Mouse (Mus musculus) kidney, embryonic 15.5 days (tissue): Measurements from ENCODE around the gene Btaf1. TPM values are rescaled to one million over a fixed set of nuclear protein-coding genes. Genes with fewer than 3 reads are reported as not detected.

Source experiments
- ATAC-seq: fragments of 200-750 bp; cut with Nextera tagmentation; replicated peaks from 2 replicates; pipeline ENCODE4 v1.8.0; 2017; ENCODE audit warnings: moderate TSS enrichment; ENCODE audit not compliant: low FRiP score
- H3K27ac ChIP-seq: fragments of 300-500 bp; sonication (generic); 2 replicates; pipeline ENCODE4 v1.5.1; 2015; ENCODE audit warnings: mild to moderate bottlenecking, inconsistent platforms
- H3K27me3 ChIP-seq: fragments of 300-500 bp; sonication (generic); 2 replicates; pipeline ENCODE4 v1.6.1; 2015; ENCODE audit warnings: inconsistent platforms
- H3K36me3 ChIP-seq: fragments of 300-500 bp; sonication (generic); 2 replicates; pipeline ENCODE4 v1.6.1; 2015; ENCODE audit warnings: inconsistent platforms
- H3K4me1 ChIP-seq: fragments of 300-500 bp; sonication (generic); 2 replicates; pipeline ENCODE4 v1.6.1; 2015; ENCODE audit warnings: inconsistent platforms
- H3K4me2 ChIP-seq: fragments of 300-500 bp; sonication (generic); 2 replicates; pipeline ENCODE4 v1.6.1; 2015; ENCODE audit warnings: moderate library complexity, mild to moderate bottlenecking, inconsistent platforms
- H3K4me3 ChIP-seq: fragments of 300-500 bp; sonication (generic); replicated peaks from 2 replicates; pipeline ENCODE4 v1.5.1; 2015; ENCODE audit warnings: mild to moderate bottlenecking, inconsistent platforms
- H3K9ac ChIP-seq: fragments of 300-500 bp; sonication (generic); 2 replicates; pipeline ENCODE4 v1.6.1; 2015; ENCODE audit warnings: mild to moderate bottlenecking, inconsistent platforms
- H3K9me3 ChIP-seq: fragments of 300-500 bp; sonication (generic); replicated peaks from 2 replicates; pipeline ENCODE4 v1.6.1; 2016; ENCODE audit warnings: inconsistent platforms
- WGBS: fragments of 180-500 bp; shearing (Covaris S2); methylation state at CpG from one replicate; pipeline ENCODE4 v1.1.7; 2015; ENCODE audit warnings: mixed read lengths; 5-methylcytosine and 5-hydroxymethylcytosine counted together
- polyA plus RNA-seq: library from polyadenylated mRNA; unstranded; fragments of >200 nt; fragmentation: Nextera tagmentation; extraction: Ambion mirVana; gene quantifications from 2 replicates; pipeline ENCODE4 v1.2.1, GENCODE M21; 2015

Btaf1 gene
- polyA plus RNA-seq, 1 experiment from 2014 or later: 11.0 TPM

DNA sequence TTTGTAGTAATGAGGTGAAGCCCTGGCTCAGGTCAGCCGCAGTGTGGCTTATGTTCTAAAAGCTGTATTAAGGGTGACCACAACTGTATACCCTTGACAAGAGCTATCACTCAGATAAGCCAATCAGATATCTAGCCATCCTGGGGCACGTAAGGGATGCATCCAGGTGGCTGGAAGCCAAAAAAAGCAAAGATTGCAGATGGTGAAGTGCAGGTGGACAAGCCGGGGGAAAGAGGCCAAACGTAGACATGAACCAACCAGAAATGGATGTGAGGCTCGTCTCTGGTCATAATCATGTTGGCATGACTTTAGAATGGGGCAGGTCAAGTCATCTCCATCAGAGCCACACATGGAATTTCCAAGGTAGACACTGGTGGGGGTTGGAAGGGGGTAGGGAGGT, 105.6 kb downstream of the Btaf1 start:
- H3K27me3 ChIP-seq: no peaks in the 10 kb centered on the region
- H3K9me3 ChIP-seq: no peaks in the 10 kb centered on the region
- no peak overlapping the region for H3K9ac ChIP-seq
- peaks cover 3% of the 10 kb centered on the region for H3K4me1 ChIP-seq
- no peak overlapping the region for H3K27ac ChIP-seq
- 86% methylated on average over 5 of the region's 5 CpGs for WGBS
- no peaks in the 10 kb centered on the region for H3K36me3 ChIP-seq
- H3K4me2 ChIP-seq: no peak overlapping the region
- ATAC-seq: no peak
- no peak overlapping the region for H3K4me3 ChIP-seq

DNA sequence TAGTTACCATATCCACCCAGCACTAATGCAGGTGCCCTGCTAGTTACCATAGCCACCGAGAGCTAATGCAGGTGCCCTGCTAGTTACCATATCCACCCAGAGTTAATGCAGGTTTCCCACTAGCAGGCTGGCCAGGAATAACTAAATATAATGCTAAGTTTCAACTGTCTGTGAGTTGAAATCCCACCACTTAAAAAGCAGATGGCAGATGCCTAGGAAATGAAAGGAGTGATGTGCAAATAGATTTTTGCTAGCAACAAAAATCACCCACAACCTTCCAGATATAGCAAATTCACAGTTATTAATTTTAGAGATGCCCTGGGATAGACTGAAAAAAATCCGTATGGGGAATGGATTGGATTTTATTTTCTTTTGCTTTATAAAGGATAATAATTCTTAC, 106.5 kb downstream of the Btaf1 start:
- Histone ChIP-seq H3K9ac (no peak overlapping the region), H3K27me3 (no peaks in the 10 kb centered on the region), H3K4me1 (no peaks in the 10 kb centered on the region), H3K27ac (no peak overlapping the region), H3K36me3 (no peaks in the 10 kb centered on the region), H3K4me2 (no peak overlapping the region), H3K4me3 (no peak overlapping the region), H3K9me3 (no peaks in the 10 kb centered on the region)
- ATAC-seq: no peak
- 83% methylated on average over 2 of the region's 2 CpGs for WGBS

DNA sequence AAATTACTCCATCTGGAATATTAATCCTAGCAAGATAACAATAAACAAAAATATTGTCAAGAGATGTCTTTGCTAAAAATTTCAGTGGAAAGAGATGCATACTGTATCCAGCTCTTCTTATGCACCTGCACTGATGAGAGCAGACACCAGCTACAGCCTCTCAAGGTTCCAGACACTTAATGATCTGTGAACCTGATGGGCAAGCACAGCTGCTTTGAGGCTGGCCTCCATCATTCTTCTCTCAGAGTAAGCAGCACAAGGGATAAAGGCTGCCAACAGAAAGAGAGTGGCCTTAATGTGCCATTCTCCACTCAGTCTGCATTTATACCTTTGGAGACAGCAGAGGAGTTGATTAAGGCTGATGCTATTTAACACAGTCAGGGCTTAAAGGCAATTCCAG, 115.0 kb downstream of the Btaf1 start:
- H3K27me3 ChIP-seq: no peaks in the 10 kb centered on the region
- no peak for ATAC-seq
- H3K9me3 ChIP-seq: no peaks in the 10 kb centered on the region
- H3K4me3 ChIP-seq: no peak overlapping the region
- H3K9ac ChIP-seq: no peak overlapping the region
- H3K27ac ChIP-seq: no peak overlapping the region
- H3K4me2 ChIP-seq: no peak overlapping the region
- H3K36me3 ChIP-seq: no peaks in the 10 kb centered on the region
- H3K4me1 ChIP-seq: no peaks in the 10 kb centered on the region

DNA sequence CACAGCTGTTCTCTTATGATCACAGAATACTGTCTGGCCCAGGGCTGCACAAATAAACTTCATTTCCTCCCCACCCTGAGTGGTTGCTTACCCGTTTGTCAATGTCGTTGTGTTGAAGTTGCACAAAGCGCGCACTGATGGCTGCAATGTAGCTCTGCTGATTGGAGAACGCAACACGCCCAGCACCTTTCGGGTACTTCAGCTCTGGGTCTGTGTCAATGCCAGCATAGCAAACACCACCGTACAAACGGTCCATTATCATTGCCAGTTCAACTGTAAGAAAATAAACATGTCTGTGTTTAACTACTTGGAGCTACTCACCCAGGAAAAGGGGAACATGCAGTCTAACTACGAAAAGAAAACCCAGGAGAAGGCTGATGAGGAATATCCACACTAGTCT, 118.6 kb downstream of the Btaf1 start:
- H3K27me3 ChIP-seq: no peaks in the 10 kb centered on the region
- ATAC-seq: no peak
- no peak overlapping the region for H3K4me3 ChIP-seq
- H3K9me3 ChIP-seq: no peaks in the 10 kb centered on the region
- no peak overlapping the region for H3K27ac ChIP-seq
- H3K9ac ChIP-seq: no peak overlapping the region
- H3K36me3 ChIP-seq: no peaks in the 10 kb centered on the region
- no peak overlapping the region for H3K4me2 ChIP-seq
- H3K4me1 ChIP-seq: no peaks in the 10 kb centered on the region
- 84% methylated on average over 10 of the region's 10 CpGs for WGBS

DNA sequence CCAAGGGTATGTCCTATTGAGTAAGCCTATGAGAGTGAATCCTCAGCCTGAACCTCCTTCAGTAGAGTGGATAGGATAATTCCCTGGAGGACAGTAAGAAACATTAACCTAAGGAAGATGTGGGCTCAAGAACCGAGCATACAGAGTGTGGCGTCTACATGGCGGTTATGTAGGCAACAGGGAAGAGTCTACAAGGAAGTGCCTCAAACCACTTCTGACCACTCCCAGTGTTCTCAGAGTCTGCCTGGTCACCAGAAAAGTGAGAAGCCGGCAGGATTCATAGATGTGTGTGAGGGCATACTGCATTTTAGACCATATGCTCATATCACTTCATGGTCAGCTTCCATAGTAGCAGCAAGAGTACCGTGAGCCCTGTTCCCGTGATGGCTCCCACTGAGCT, 122.6 kb downstream of the Btaf1 start:
- no peak overlapping the region for H3K4me2 ChIP-seq
- H3K4me3 ChIP-seq: no peak overlapping the region
- H3K27me3 ChIP-seq: no peaks in the 10 kb centered on the region
- H3K9ac ChIP-seq: no peak overlapping the region
- WGBS: 90% methylated on average over 6 of the region's 6 CpGs
- no peaks in the 10 kb centered on the region for H3K4me1 ChIP-seq
- no peak for ATAC-seq
- no peaks in the 10 kb centered on the region for H3K9me3 ChIP-seq
- H3K36me3 ChIP-seq: no peaks in the 10 kb centered on the region
- H3K27ac ChIP-seq: no peak overlapping the region

DNA sequence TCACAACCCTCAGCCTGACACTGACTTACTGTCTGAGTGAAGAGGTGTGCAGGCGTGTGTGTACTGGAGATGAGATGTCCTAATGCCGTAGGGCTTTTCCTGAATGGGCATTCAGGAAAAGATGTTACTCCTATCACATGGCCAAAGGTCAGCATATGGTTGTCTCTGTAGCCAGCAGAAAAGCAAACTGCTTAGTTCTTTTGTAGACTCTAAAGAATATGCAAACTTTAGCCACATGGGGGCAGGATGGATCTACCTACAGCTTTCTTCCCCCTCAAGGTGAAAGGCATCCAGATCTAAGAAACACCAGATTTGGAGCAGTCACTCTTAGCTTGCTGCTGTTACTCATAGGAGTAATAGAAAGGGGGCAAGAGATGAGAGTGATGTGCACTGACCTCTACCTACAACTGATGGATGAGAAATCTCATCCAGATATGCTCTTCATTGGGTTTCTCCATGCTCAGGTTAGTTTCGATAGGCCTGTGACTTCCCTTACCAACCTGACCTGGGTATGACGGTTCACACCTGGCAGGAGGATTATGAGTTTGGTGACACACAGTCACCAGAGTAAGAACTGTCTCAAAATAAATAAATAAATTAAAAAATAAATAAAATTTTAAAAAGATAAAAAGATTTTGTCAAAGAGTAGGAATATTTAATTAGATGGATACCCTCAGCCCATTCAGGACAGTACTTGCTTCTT, 124.9 kb downstream of the Btaf1 start:
- H3K4me1 ChIP-seq: no peaks in the 10 kb centered on the region
- no peak overlapping the region for H3K9ac ChIP-seq
- no peak for ATAC-seq
- H3K4me2 ChIP-seq: no peak overlapping the region
- H3K36me3 ChIP-seq: no peaks in the 10 kb centered on the region
- H3K27me3 ChIP-seq: no peaks in the 10 kb centered on the region
- WGBS: 71% methylated on average over 4 of the region's 4 CpGs
- H3K9me3 ChIP-seq: no peaks in the 10 kb centered on the region
- no peak overlapping the region for H3K4me3 ChIP-seq
- H3K27ac ChIP-seq: no peak overlapping the region

DNA sequence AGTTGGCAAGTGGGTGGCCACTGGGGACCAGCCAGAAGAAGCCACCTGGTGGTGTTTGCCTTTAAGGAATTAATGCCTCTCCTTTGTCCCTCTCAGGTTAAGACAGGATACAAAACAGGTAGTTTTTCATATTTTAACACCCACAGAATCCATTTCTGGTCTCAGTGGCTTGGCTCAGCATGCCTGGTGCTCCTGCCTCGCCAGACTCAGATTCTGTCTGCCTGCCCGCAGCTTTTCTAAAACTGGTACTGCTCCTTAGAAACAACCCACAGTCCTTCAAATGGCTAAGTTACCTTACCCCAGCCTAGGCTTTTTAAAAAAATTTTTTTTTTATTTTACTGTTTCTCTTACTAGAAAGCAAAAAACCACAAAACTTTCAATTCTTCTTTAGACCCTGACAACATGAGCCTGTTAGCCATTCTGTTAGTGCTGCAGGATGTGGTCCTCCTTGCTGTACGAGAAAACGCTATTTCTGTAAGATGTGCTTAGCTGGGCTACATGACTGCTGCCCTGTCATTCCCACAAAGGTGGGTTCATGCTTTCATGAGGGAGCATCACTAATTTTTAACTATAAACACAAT, 130.2 kb downstream of the Btaf1 start:
- Histone ChIP-seq H3K9me3 (no peaks in the 10 kb centered on the region), H3K9ac (no peak overlapping the region), H3K4me3 (no peak overlapping the region), H3K4me2 (no peak overlapping the region), H3K27ac (no peak overlapping the region), H3K36me3 (no peaks in the 10 kb centered on the region), H3K4me1 (no peaks in the 10 kb centered on the region), H3K27me3 (no peaks in the 10 kb centered on the region)
- ATAC-seq: no peak
- WGBS: 84% methylated on average over 4 of the region's 4 CpGs

DNA sequence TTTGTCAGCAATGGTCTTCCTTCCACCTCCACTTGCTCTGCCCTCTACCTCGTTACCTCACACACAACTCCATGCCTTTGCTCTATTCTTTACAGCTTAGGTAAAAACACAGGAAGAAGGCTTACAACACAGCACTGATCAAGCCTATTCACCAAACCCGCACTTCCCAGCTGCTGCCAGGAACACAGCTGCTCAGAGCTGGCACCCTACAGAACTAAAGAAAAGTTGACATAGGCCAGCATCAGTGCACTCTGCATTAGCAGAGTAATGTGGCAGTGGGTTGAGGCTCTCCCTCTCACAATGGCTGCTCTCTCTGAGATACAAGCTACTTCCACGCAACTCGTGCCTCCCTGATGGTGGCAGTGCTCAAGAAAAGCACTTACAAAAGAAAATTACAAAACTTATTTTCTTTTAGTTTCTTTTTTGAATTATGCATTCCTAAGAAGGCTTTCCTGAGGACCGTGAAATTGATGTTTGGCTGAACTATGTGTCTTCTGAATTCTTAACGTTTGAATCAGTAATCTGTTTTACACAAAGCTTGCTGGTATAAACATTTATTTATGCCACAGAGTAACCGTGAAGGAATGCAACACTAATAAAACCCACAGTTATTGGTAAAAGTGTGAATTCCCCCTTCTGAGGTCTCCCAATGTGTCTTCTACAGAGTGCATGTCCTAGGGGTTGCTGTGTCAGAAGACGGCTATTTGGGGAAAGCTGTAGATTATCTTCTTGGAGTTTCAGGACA, 131.5 kb downstream of the Btaf1 start:
- Histone ChIP-seq H3K27me3 (no peaks in the 10 kb centered on the region), H3K9ac (no peak overlapping the region), H3K4me1 (no peaks in the 10 kb centered on the region), H3K4me3 (no peak overlapping the region), H3K9me3 (no peaks in the 10 kb centered on the region), H3K4me2 (no peak overlapping the region), H3K36me3 (no peaks in the 10 kb centered on the region), H3K27ac (no peak overlapping the region)
- WGBS: 83% methylated on average over 8 of the region's 8 CpGs
- ATAC-seq: no peak

DNA sequence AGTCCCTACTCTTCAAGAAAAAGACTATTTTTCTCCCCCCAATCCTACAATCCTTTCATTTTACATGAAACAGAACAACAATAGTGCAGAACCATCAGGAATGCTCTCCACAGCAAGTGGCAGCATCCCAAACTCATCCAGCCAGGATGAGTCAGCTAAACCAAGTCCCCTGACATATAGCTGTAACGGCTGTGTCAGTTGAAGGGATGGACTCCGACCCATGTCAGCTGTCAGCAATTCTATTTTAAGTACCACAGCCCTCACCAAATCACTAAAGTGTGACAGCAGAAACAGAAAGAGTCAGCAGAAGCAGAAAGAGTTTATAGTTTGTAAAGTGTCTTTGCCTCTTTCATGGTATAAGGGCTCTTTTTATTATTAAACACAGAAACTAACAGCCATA, 133.7 kb downstream of the Btaf1 start:
- Histone ChIP-seq H3K4me3 (no peak overlapping the region), H3K4me1 (no peaks in the 10 kb centered on the region), H3K27me3 (no peaks in the 10 kb centered on the region), H3K27ac (no peak overlapping the region), H3K36me3 (no peaks in the 10 kb centered on the region), H3K9ac (no peak overlapping the region), H3K4me2 (no peak overlapping the region), H3K9me3 (no peaks in the 10 kb centered on the region)
- no peak for ATAC-seq
- 43% methylated on average over 2 of the region's 2 CpGs for WGBS

DNA sequence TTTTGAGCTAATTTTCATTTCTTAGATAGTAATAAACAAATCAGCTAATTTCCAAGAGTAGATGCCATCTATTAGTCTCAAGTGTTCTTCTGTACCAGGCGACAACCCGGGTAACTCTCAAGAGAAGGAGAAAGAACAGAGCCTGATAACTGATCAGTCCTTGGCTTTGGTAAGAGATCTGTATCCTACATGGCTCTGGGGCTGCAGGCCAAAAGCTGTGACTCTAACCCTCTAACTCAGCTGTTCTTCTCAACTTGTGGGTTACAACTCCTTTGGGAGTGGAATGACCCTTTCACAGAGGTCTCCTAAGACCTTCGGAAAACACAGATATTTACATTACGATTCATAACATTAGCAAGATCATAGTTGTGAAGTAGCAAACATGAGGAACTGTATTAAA, 134.2 kb downstream of the Btaf1 start:
- 75% methylated on average over 4 of the region's 4 CpGs for WGBS
- Histone ChIP-seq H3K27me3 (no peaks in the 10 kb centered on the region), H3K36me3 (no peaks in the 10 kb centered on the region), H3K9ac (no peak overlapping the region), H3K27ac (no peak overlapping the region), H3K4me3 (no peak overlapping the region), H3K9me3 (no peaks in the 10 kb centered on the region), H3K4me2 (no peak overlapping the region), H3K4me1 (no peaks in the 10 kb centered on the region)
- no peak for ATAC-seq
